Mouse (Mus musculus): ENCODE measurements around the gene Fbxl5. TPM values are rescaled to one million over a fixed set of nuclear protein-coding genes. Genes with fewer than 3 reads are reported as not detected.
A peak's percentile ranks its signal among the peaks of the same experiment; 100 is the strongest.

Gene Fbxl5
- polyA plus RNA-seq, 1 experiment from 2014 or later, result 61.6 TPM

- H3K27me3 ChIP-seq (replicated peaks; ENCODE audit: control insufficient read depth, insufficient read depth, low read length), result no peaks in the 10 kb centered on the region
- WGBS, result 61% methylated on average over 2 of the region's 2 CpGs
- no peak for ATAC-seq (ENCODE audit: low read depth)
- peaks cover 7% of the 10 kb centered on the region; the same call in 1 of the 2 replicates for H3K9me3 ChIP-seq (ENCODE audit: control insufficient read depth, low read length)
- H3K4me2 ChIP-seq (ENCODE audit: low read depth, low read length), result no peak overlapping the region
- DNase-seq (ENCODE audit: low spot score), result peak; percentile 38
- no peaks in the 10 kb centered on the region for H3K4me1 ChIP-seq (ENCODE audit: control insufficient read depth, insufficient read depth, low read length)
- H3K36me3 ChIP-seq (ENCODE audit: control insufficient read depth, insufficient read depth, low read length), result no peaks in the 10 kb centered on the region
- H3K9ac ChIP-seq (ENCODE audit: low read depth, low read length), result no peak overlapping the region
- no peak overlapping the region for H3K4me3 ChIP-seq (ENCODE audit: low read depth, low read length)
- H3K27ac ChIP-seq (replicated peaks; ENCODE audit: low read depth, low read length), result no peak overlapping the region
These were observed 34.3 kb upstream of the Fbxl5 start for GRCm38 (mm10) chr5:43855769-43856168.

- DNase-seq (ENCODE audit: low spot score) (no peak), ATAC-seq (ENCODE audit: low read depth) (no peak)
- H3K27me3 ChIP-seq (replicated peaks; ENCODE audit: control insufficient read depth, insufficient read depth, low read length), result no peaks in the 10 kb centered on the region
- no peak overlapping the region for H3K4me2 ChIP-seq (ENCODE audit: low read depth, low read length)
- H3K4me3 ChIP-seq (ENCODE audit: low read depth, low read length), result no peak overlapping the region
- H3K36me3 ChIP-seq (ENCODE audit: control insufficient read depth, insufficient read depth, low read length), result no peaks in the 10 kb centered on the region
- WGBS, result 77% methylated on average over 7 of the region's 7 CpGs
- H3K27ac ChIP-seq (replicated peaks; ENCODE audit: low read depth, low read length), result no peak overlapping the region
- no peak overlapping the region for H3K9ac ChIP-seq (ENCODE audit: low read depth, low read length)
- no peaks in the 10 kb centered on the region for H3K4me1 ChIP-seq (ENCODE audit: control insufficient read depth, insufficient read depth, low read length)
- peaks cover 7% of the 10 kb centered on the region; the same call in 1 of the 2 replicates for H3K9me3 ChIP-seq (ENCODE audit: control insufficient read depth, low read length)
These were observed 32.5 kb upstream of the Fbxl5 start for GRCm38 (mm10) chr5:43853868-43854488.

- WGBS, result 73% methylated on average over 11 of the region's 11 CpGs
- Histone ChIP-seq H3K4me3 (ENCODE audit: low read depth, low read length) (no peak overlapping the region), H3K9ac (ENCODE audit: low read depth, low read length) (no peak overlapping the region), H3K27me3 (replicated peaks; ENCODE audit: control insufficient read depth, insufficient read depth, low read length) (no peaks in the 10 kb centered on the region), H3K9me3 (ENCODE audit: control insufficient read depth, low read length) (peaks cover 7% of the 10 kb centered on the region; the same call in 1 of the 2 replicates), H3K36me3 (ENCODE audit: control insufficient read depth, insufficient read depth, low read length) (no peaks in the 10 kb centered on the region), H3K4me2 (ENCODE audit: low read depth, low read length) (no peak overlapping the region), H3K4me1 (ENCODE audit: control insufficient read depth, insufficient read depth, low read length) (no peaks in the 10 kb centered on the region), H3K27ac (replicated peaks; ENCODE audit: low read depth, low read length) (0 out of 2 replicates have a peak overlapping the region, but pooled peaks have one; percentile 28)
- DNase-seq (ENCODE audit: low spot score) (no peak), ATAC-seq (ENCODE audit: low read depth) (no peak)
These were observed 31.8 kb upstream of the Fbxl5 start for GRCm38 (mm10) chr5:43853096-43853867.

DNA sequence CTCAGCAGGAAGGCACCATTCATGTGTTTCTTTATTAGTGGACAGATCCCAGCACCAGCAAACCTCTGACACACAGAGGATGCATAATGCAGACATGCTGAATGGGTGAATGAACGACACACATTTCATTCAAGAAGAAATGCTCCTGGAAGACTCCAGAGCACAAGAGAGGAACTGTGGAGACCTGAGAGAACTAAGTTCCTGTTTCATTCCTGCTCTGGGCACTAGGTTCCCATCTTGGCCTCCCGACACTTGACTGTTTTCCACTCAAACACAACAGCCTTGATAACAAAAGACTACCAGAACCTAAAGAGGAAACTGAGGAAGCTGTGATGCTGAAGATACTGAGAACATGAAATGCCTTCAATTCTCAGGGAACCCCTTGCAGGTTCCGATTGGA, 26.8 kb upstream of the Fbxl5 start:
- Histone ChIP-seq H3K27ac (replicated peaks; ENCODE audit: low read depth, low read length) (no peak overlapping the region), H3K4me1 (ENCODE audit: control insufficient read depth, insufficient read depth, low read length) (no peaks in the 10 kb centered on the region), H3K27me3 (replicated peaks; ENCODE audit: control insufficient read depth, insufficient read depth, low read length) (no peaks in the 10 kb centered on the region), H3K36me3 (ENCODE audit: control insufficient read depth, insufficient read depth, low read length) (no peaks in the 10 kb centered on the region), H3K9me3 (ENCODE audit: control insufficient read depth, low read length) (peaks cover 7% of the 10 kb centered on the region), H3K4me2 (ENCODE audit: low read depth, low read length) (no peak overlapping the region), H3K9ac (ENCODE audit: low read depth, low read length) (no peak overlapping the region), H3K4me3 (ENCODE audit: low read depth, low read length) (no peak overlapping the region)
- 89% methylated on average over 3 of the region's 3 CpGs for WGBS
- ATAC-seq (ENCODE audit: low read depth) (no peak), DNase-seq (ENCODE audit: low spot score) (no peak)

DNA sequence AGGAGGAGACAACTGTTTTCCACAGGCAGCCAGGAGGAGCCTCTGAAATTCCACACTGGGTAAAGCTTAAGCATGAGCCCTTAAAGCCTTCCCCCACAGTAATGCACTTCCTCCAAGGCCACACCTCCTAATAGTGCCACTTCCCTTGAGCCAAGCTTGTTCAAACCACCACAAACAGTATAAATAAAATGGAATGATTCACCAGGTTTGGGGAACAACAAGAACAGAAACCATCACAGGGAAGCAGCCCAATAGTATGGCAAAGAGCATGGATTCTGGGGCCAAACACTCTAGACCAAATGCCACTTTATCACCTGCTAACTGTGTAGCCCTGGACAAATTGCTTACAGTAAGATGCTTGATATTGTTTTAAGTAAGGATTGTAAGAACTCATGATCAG, 26.1 kb upstream of the Fbxl5 start:
- no peak overlapping the region for H3K27ac ChIP-seq (replicated peaks; ENCODE audit: low read depth, low read length)
- H3K9ac ChIP-seq (ENCODE audit: low read depth, low read length), result no peak overlapping the region
- no peaks in the 10 kb centered on the region for H3K4me1 ChIP-seq (ENCODE audit: control insufficient read depth, insufficient read depth, low read length)
- peaks cover 7% of the 10 kb centered on the region for H3K9me3 ChIP-seq (ENCODE audit: control insufficient read depth, low read length)
- H3K27me3 ChIP-seq (replicated peaks; ENCODE audit: control insufficient read depth, insufficient read depth, low read length), result no peaks in the 10 kb centered on the region
- ATAC-seq (ENCODE audit: low read depth) (no peak), DNase-seq (ENCODE audit: low spot score) (no peak)
- H3K36me3 ChIP-seq (ENCODE audit: control insufficient read depth, insufficient read depth, low read length), result no peaks in the 10 kb centered on the region
- H3K4me3 ChIP-seq (ENCODE audit: low read depth, low read length), result no peak overlapping the region
- no peak overlapping the region for H3K4me2 ChIP-seq (ENCODE audit: low read depth, low read length)

DNA sequence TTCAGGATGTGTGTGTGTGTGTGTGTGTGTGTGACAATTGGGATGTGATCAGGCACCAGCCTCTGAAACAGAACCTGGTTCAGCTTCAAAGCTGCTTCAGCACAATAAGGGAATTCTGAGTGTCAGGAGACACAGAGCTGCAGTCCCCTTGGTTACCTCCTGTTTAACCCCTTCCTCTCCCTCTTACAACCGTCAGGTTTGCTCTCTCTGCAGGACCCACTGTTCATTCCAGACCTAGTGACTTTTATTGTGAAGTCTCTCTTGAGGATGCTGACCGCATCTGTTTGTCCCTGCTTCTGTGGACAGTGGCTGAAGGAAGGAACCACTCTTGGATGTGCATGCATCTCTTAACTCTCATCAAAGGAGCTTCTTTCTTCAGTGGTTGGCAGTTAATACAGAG, 24.8 kb upstream of the Fbxl5 start:
- WGBS, result 5% methylated on average over 2 of the region's 2 CpGs
- H3K27me3 ChIP-seq (replicated peaks; ENCODE audit: control insufficient read depth, insufficient read depth, low read length), result no peaks in the 10 kb centered on the region
- H3K4me2 ChIP-seq (ENCODE audit: low read depth, low read length), result no peak overlapping the region
- peaks cover 7% of the 10 kb centered on the region for H3K9me3 ChIP-seq (ENCODE audit: control insufficient read depth, low read length)
- DNase-seq (ENCODE audit: low spot score), result peak; percentile 46
- peak; percentile 73; the same call in 1 of the 2 replicates for ATAC-seq (ENCODE audit: low read depth)
- H3K4me3 ChIP-seq (ENCODE audit: low read depth, low read length), result no peak overlapping the region
- H3K36me3 ChIP-seq (ENCODE audit: control insufficient read depth, insufficient read depth, low read length), result no peaks in the 10 kb centered on the region
- no peak overlapping the region for H3K9ac ChIP-seq (ENCODE audit: low read depth, low read length)
- no peak overlapping the region for H3K27ac ChIP-seq (replicated peaks; ENCODE audit: low read depth, low read length)
- no peaks in the 10 kb centered on the region for H3K4me1 ChIP-seq (ENCODE audit: control insufficient read depth, insufficient read depth, low read length)

DNA sequence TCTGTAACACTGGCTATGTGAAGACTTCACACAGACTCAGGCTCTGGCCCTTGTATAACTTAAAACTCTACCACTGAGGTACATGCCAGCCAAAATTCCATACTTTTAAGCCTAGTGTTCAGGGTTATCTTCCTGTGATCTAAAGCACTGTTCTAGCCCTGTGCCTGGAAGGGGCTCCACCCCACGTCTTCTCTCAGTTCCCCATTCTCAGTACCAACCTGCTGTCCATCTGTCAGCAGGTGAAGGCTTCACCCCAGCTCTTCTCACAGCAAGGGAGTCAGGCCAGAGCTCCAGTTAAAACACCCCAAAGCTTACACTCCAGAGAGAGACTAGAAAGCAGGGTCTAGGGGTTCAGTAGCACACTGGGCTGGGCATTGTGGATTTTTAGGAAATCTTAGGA, 24.2 kb upstream of the Fbxl5 start:
- Histone ChIP-seq H3K4me3 (ENCODE audit: low read depth, low read length) (no peak overlapping the region), H3K27me3 (replicated peaks; ENCODE audit: control insufficient read depth, insufficient read depth, low read length) (no peaks in the 10 kb centered on the region), H3K4me1 (ENCODE audit: control insufficient read depth, insufficient read depth, low read length) (no peaks in the 10 kb centered on the region), H3K9ac (ENCODE audit: low read depth, low read length) (no peak overlapping the region), H3K27ac (replicated peaks; ENCODE audit: low read depth, low read length) (no peak overlapping the region), H3K36me3 (ENCODE audit: control insufficient read depth, insufficient read depth, low read length) (no peaks in the 10 kb centered on the region), H3K4me2 (ENCODE audit: low read depth, low read length) (no peak overlapping the region), H3K9me3 (ENCODE audit: control insufficient read depth, low read length) (peaks cover 7% of the 10 kb centered on the region)
- ATAC-seq (ENCODE audit: low read depth), result 0 out of 2 replicates have a peak, but pooled peaks have one; percentile 9
- no peak for DNase-seq (ENCODE audit: low spot score)
- 38% methylated on average over 1 of the region's 1 CpGs for WGBS

DNA sequence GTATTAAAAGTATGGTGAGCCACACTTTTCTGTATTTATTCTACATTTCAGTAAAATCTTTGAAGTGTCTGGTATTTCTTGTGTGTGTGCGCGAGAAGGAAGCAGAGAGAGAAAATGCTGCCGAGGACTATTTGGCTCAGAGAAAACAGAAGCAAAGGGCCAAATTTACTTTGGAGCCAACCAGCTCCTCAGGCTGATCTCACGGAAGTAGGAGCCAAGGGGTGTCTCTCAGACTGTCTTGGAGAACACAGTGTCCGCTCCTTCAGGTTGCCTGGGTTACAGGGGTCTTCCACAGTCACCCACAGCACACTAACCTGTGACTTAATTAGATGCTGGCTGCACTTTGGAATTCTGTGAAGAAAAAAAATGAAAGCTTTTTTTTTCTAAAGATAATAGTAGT, 23.6 kb upstream of the Fbxl5 start:
- H3K4me3 ChIP-seq (ENCODE audit: low read depth, low read length), result no peak overlapping the region
- H3K36me3 ChIP-seq (ENCODE audit: control insufficient read depth, insufficient read depth, low read length), result no peaks in the 10 kb centered on the region
- ATAC-seq (ENCODE audit: low read depth), result no peak
- H3K27ac ChIP-seq (replicated peaks; ENCODE audit: low read depth, low read length), result no peak overlapping the region
- H3K27me3 ChIP-seq (replicated peaks; ENCODE audit: control insufficient read depth, insufficient read depth, low read length), result no peaks in the 10 kb centered on the region
- H3K4me1 ChIP-seq (ENCODE audit: control insufficient read depth, insufficient read depth, low read length), result no peaks in the 10 kb centered on the region
- peaks cover 7% of the 10 kb centered on the region for H3K9me3 ChIP-seq (ENCODE audit: control insufficient read depth, low read length)
- 83% methylated on average over 5 of the region's 5 CpGs for WGBS
- H3K4me2 ChIP-seq (ENCODE audit: low read depth, low read length), result no peak overlapping the region
- DNase-seq (ENCODE audit: low spot score), result no peak
- no peak overlapping the region for H3K9ac ChIP-seq (ENCODE audit: low read depth, low read length)
